Mouse (Mus musculus) urinary bladder, postnatal 0 days (tissue): Measurements from ENCODE around the gene 2310007B03Rik. TPM values are rescaled to one million over a fixed set of nuclear protein-coding genes. Genes with fewer than 3 reads are reported as not detected.

ENCODE experiments used
- polyA plus RNA-seq: library from polyadenylated mRNA; unstranded; fragments of >200 nt; fragmentation: Nextera tagmentation; extraction: Ambion mirVana; gene quantifications from 2 replicates; pipeline ENCODE4 v1.2.1, GENCODE M21; 2015

2310007B03Rik gene
- polyA plus RNA-seq = 2.0 and 2.6 TPM in 2 replicates

DNA sequence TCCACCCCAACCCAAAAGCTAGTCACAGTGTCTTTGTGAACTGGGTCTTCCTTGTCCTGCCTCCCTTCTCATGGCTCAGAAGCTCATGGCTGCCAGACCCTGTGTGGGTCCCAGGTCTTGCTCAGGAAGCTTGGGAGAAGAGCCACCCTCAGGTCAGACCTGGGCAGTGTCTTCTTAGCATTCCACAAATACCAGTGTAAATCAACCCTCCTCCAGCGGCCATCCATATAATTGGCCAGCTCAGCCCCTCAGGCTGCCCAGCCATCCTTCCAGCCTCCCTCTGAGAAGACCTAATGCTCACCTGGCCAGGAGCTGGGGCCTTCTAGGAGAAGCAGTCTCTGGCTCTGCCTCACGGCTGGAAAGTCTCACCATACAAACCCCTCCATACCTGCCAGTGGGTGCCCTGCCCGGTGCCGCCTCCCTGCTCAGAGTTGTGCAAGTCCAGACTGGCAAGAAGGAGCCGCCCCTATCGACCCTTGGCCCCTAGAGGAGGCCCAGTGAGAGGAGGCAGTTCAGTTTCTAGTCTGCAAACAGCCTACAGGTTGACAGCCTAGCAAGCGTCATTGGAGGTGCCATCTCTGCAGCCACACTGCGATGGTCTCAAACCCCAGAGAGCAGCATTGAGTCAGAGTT, at the start of gene 2310007B03Rik:
TSS of gene 2310007B03Rik (minus strand) at position 448 of the 633 bp plus-strand sequence.

DNA sequence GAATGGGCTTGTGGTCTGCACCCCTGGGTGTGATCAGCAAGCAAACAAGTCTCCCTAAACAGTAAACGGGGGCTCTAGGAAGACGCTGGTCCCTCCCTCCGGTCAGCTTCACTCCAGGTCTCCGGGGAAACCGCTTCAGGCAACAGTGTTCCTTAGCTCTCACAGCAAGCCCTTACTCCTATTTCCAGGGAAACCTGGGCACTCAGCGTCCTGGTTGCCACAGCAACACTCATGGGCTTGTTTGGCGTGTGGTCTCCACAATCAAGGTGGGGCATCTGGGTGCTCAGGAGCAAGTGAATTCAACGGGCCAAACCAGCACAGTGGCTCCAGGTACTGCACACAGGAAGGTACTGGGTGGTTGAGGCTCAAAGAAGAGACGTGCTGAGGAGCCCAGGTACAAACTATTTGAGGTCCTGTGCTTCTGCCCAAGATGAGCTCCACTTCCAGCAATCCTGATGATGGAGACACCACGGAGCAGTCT, 7.6 kb upstream of the 2310007B03Rik start, which contains the start of gene Crocc2:
TSS of gene Crocc2 (plus strand) at position 431 of the 481 bp plus-strand sequence.

DNA sequence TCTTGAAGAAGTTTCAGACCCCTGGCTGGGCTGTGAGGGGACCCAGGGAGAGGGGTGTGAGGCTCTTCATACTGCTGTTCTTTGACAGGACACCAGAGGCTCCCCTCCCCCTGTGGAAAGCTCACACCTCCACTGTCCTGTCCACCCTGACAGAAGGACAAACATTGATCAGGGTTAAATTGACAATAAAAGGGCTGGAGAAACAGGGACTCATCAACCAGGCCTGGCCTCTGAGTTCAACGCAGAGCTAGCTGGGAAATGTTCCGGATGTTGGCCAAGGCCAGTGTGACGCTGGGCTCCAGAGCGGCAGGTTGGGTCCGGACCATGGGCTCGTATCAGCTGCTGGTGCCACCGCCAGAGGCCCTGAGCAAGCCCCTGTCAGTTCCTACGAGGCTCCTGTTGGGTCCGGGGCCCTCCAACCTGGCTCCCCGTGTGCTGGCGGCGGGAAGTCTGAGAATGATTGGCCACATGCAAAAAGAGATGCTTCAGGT, 25.7 kb downstream of the 2310007B03Rik start, which contains the start of gene Agxt:
TSS of gene Agxt (plus strand) at position 205 of the 491 bp plus-strand sequence.

DNA sequence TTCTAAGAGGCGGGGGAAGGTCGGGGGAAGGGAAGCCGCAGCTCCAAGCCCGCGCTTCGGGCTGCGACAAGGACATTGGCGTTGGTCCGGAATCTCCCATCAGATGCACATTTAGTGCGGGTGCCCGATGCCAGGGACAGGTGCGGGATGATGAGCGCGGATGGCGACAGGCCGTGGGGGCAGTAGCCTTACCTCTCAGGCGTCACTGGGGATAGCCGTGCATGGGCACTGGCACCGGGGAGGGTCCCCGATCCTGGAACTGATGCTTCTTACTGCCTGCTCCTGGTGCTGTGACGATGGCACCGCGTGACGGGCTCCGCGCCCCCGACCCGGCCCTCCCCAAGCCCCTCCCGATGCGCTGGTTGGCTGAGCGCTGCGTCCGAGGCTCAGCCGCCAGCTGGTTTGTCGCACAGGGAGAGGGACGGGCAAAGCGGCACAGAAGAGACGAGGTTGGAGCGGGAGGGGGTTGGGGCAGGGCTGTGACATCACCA, 59.1 kb downstream of the 2310007B03Rik start, which contains the start of gene Kif1a:
TSS of gene Kif1a (minus strand) at position 381 of the 491 bp plus-strand sequence.

Other genes with a start within 250 kb of the 2310007B03Rik start
- 13.7 and 15.7 TPM in 2 replicates for gene Capn10, start 226.6 kb downstream of the 2310007B03Rik start, polyA plus RNA-seq
- 1.6 and 4.9 TPM in 2 replicates for gene Gpr35, start 210.1 kb downstream of the 2310007B03Rik start, polyA plus RNA-seq
- gene Aqp12, start 154.6 kb downstream of the 2310007B03Rik start, polyA plus RNA-seq = not detected in 2 replicates
- gene Kif1a, start 59.0 kb downstream of the 2310007B03Rik start, polyA plus RNA-seq = 4.4 and 5.0 TPM in 2 replicates
- 0.19 and 0.30 TPM in 2 replicates for gene Agxt, start 25.7 kb downstream of the 2310007B03Rik start, polyA plus RNA-seq
- 0.13 and 0.24 TPM in 2 replicates for gene Crocc2, start 7.8 kb upstream of the 2310007B03Rik start, polyA plus RNA-seq
- gene Sned1, start 74.9 kb upstream of the 2310007B03Rik start, polyA plus RNA-seq = 2.9 and 4.3 TPM in 2 replicates
- 14.8 and 14.9 TPM in 2 replicates for gene Mterf4, start 145.0 kb upstream of the 2310007B03Rik start, polyA plus RNA-seq
- 31.7 and 43.5 TPM in 2 replicates for gene Ppp1r7, start 181.9 kb upstream of the 2310007B03Rik start, polyA plus RNA-seq
- gene Pask, start 182.5 kb upstream of the 2310007B03Rik start, polyA plus RNA-seq = 3.1 and 3.2 TPM in 2 replicates
- gene Ano7, start 213.0 kb upstream of the 2310007B03Rik start, polyA plus RNA-seq = 0.24 and 0.28 TPM in 2 replicates